Mouse (Mus musculus) stomach, postnatal 0 days (tissue): ENCODE measurements around the gene Crym.

ENCODE experiments used
- CTCF ChIP-seq: IDR thresholded peaks from 2 replicates; pipeline ENCODE4 v1.5.1; 2016; ENCODE audit warnings: antibody characterized with exemption, low read depth, mild to moderate bottlenecking, moderate library complexity
- EP300 ChIP-seq: optimal IDR thresholded peaks from 2 replicates; pipeline ENCODE3; 2016; ENCODE audit warnings: antibody characterized with exemption

- TF ChIP-seq EP300 (no peak), CTCF (no peak)
Observed at GRCm38 (mm10) chr7:120157575-120158061, 44.3 kb downstream of the Crym start.
